Mouse (Mus musculus): ENCODE measurements around the gene Ccdc18. TPM values are rescaled to one million over a fixed set of nuclear protein-coding genes. Genes with fewer than 3 reads are reported as not detected.
A peak's percentile ranks its signal among the peaks of the same experiment; 100 is the strongest.
"Not testable (repeated sequence)": the region's sequence is repeated elsewhere in the genome, so short reads cannot be mapped to it uniquely, and the experiment has no call there.

Ccdc18 gene
- polyA plus RNA-seq, 1 experiment from 2014 or later, result 6.7 TPM

- Histone ChIP-seq H3K4me3 (no peak overlapping the region), H3K9me3 (replicated peaks) (no peaks in the 10 kb centered on the region), H3K4me1 (replicated peaks) (0 out of 2 replicates have a peak, but pooled peaks cover 5% of the 10 kb centered on the region), H3K27me3 (replicated peaks) (no peaks in the 10 kb centered on the region), H3K4me2 (no peak overlapping the region), H3K9ac (peak overlapping the region; percentile 13; the same call in 1 of the 2 replicates), H3K36me3 (no peaks in the 10 kb centered on the region), H3K27ac (ENCODE audit: poor library complexity, severe bottlenecking) (no peak overlapping the region)
- 0 out of 2 replicates have a peak, but pooled peaks have one; percentile 22 for ATAC-seq (ENCODE audit: insufficient number of reproducible peaks, low FRiP score)
- WGBS, result 33% methylated on average over 4 of the region's 4 CpGs
Observed at GRCm38 (mm10) chr5:108262722-108263121, 130.0 kb downstream of the Ccdc18 start.

GRCm38 (mm10) chr5:108263785-108264184 lies 131.1 kb downstream of the Ccdc18 start:
- H3K4me3 ChIP-seq; H3K27me3 ChIP-seq (replicated peaks); H3K4me2 ChIP-seq; H3K9me3 ChIP-seq (replicated peaks); H3K9ac ChIP-seq; ATAC-seq (ENCODE audit: insufficient number of reproducible peaks, low FRiP score); H3K36me3 ChIP-seq; H3K4me1 ChIP-seq (replicated peaks); H3K27ac ChIP-seq (ENCODE audit: poor library complexity, severe bottlenecking): not testable (repeated sequence)
- WGBS, result 52% methylated on average over 1 of the region's 1 CpGs

GRCm38 (mm10) chr5:108266990-108267389 lies 134.3 kb downstream of the Ccdc18 start:
- Histone ChIP-seq H3K4me3 (no peak overlapping the region), H3K4me1 (replicated peaks) (peaks cover 9% of the 10 kb centered on the region; the same call in 1 of the 2 replicates), H3K9ac (no peak overlapping the region), H3K27me3 (replicated peaks) (no peaks in the 10 kb centered on the region), H3K36me3 (no peaks in the 10 kb centered on the region), H3K27ac (ENCODE audit: poor library complexity, severe bottlenecking) (no peak overlapping the region), H3K9me3 (replicated peaks) (no peaks in the 10 kb centered on the region), H3K4me2 (no peak overlapping the region)
- no peak for ATAC-seq (ENCODE audit: insufficient number of reproducible peaks, low FRiP score)

- Histone ChIP-seq H3K9ac (peak within 1 kb of the TSS; percentile 95), H3K4me2 (peak within 1 kb of the TSS; percentile 87), H3K36me3 (peaks cover 8% of the 10 kb centered on the region; the same call in 1 of the 2 replicates), H3K4me3 (peak within 1 kb of the TSS; percentile 85), H3K27me3 (replicated peaks) (no peaks in the 10 kb centered on the region), H3K9me3 (replicated peaks) (no peaks in the 10 kb centered on the region), H3K27ac (ENCODE audit: poor library complexity, severe bottlenecking) (peak within 1 kb of the TSS; percentile 97), H3K4me1 (replicated peaks) (peaks cover 4% of the 10 kb centered on the region; the same call in 1 of the 2 replicates)
- peak; percentile 96 for ATAC-seq (ENCODE audit: insufficient number of reproducible peaks, low FRiP score)
- 1% methylated on average over 52 of the region's 55 CpGs for WGBS
Observed at GRCm38 (mm10) chr5:108268127-108269062, 135.7 kb downstream of the Ccdc18 start, which contains the start of gene Dr1. Gene Dr1 (plus strand): TSS chr5:108268897.

GRCm38 (mm10) chr5:108269063-108269810 lies 136.6 kb downstream of the Ccdc18 start:
- H3K27me3 ChIP-seq (replicated peaks), result no peaks in the 10 kb centered on the region

GRCm38 (mm10) chr5:108269811-108270151 lies 137.1 kb downstream of the Ccdc18 start:
- Histone ChIP-seq H3K4me3 (peak overlapping the region; percentile 85), H3K9ac (peak overlapping the region; percentile 95), H3K27me3 (replicated peaks) (no peaks in the 10 kb centered on the region), H3K36me3 (peaks cover 9% of the 10 kb centered on the region; the same call in 1 of the 2 replicates), H3K9me3 (replicated peaks) (no peaks in the 10 kb centered on the region), H3K4me2 (peak overlapping the region; percentile 87), H3K4me1 (replicated peaks) (peaks cover 4% of the 10 kb centered on the region; the same call in 1 of the 2 replicates), H3K27ac (ENCODE audit: poor library complexity, severe bottlenecking) (no peak overlapping the region)
- 8% methylated on average over 7 of the region's 7 CpGs for WGBS
- ATAC-seq (ENCODE audit: insufficient number of reproducible peaks, low FRiP score), result no peak

More at GRCm38 (mm10) chr5:108269063-108269810, 136.6 kb downstream of the Ccdc18 start:
- Histone ChIP-seq H3K27ac (ENCODE audit: poor library complexity, severe bottlenecking) (peak overlapping the region; percentile 97), H3K4me2 (peak overlapping the region; percentile 87), H3K4me1 (replicated peaks) (peaks cover 4% of the 10 kb centered on the region; the same call in 1 of the 2 replicates), H3K9me3 (replicated peaks) (no peaks in the 10 kb centered on the region), H3K36me3 (peaks cover 9% of the 10 kb centered on the region; the same call in 1 of the 2 replicates), H3K9ac (peak overlapping the region; percentile 95), H3K4me3 (peak overlapping the region; percentile 85)
- ATAC-seq (ENCODE audit: insufficient number of reproducible peaks, low FRiP score), result peak; percentile 67
- 0% methylated on average over 42 of the region's 44 CpGs for WGBS

GRCm38 (mm10) chr5:108270415-108270814 lies 137.7 kb downstream of the Ccdc18 start:
- Histone ChIP-seq H3K27ac (ENCODE audit: poor library complexity, severe bottlenecking) (no peak overlapping the region), H3K4me1 (replicated peaks) (peaks cover 4% of the 10 kb centered on the region; the same call in 1 of the 2 replicates), H3K36me3 (peaks cover 9% of the 10 kb centered on the region; the same call in 1 of the 2 replicates), H3K4me2 (peak overlapping the region; percentile 87), H3K4me3 (peak overlapping the region; percentile 85), H3K27me3 (replicated peaks) (no peaks in the 10 kb centered on the region), H3K9ac (peak overlapping the region; percentile 95), H3K9me3 (replicated peaks) (no peaks in the 10 kb centered on the region)
- ATAC-seq (ENCODE audit: insufficient number of reproducible peaks, low FRiP score), result no peak
- WGBS, result 41% methylated on average over 9 of the region's 9 CpGs

GRCm38 (mm10) chr5:108271345-108271744 lies 138.7 kb downstream of the Ccdc18 start:
- not testable (repeated sequence) for H3K9me3 ChIP-seq (replicated peaks); ATAC-seq (ENCODE audit: insufficient number of reproducible peaks, low FRiP score); H3K27me3 ChIP-seq (replicated peaks); H3K4me1 ChIP-seq (replicated peaks); H3K27ac ChIP-seq (ENCODE audit: poor library complexity, severe bottlenecking); H3K4me3 ChIP-seq; H3K9ac ChIP-seq
- 86% methylated on average over 6 of the region's 6 CpGs for WGBS
- Histone ChIP-seq H3K4me2 (peak overlapping the region; percentile 26; the same call in 1 of the 2 replicates), H3K36me3 (peaks cover 13% of the 10 kb centered on the region)

Other genes with a start within 250 kb of the Ccdc18 start
- 52.3 and 52.7 TPM in 2 replicates for gene Rpl5, start 232.4 kb upstream of the Ccdc18 start, polyA plus RNA-seq (2016; fragmentation: Nextera tagmentation; extraction: Ambion mirVana)
- gene Fam69a, start 145.8 kb upstream of the Ccdc18 start, polyA plus RNA-seq (2016; fragmentation: Nextera tagmentation; extraction: Ambion mirVana), result 21.0 and 22.2 TPM in 2 replicates
- 71.4 and 73.9 TPM in 2 replicates for gene Mtf2, start 67.2 kb upstream of the Ccdc18 start, polyA plus RNA-seq (2016; fragmentation: Nextera tagmentation; extraction: Ambion mirVana)
- 27.0 and 30.5 TPM in 2 replicates for gene Tmed5, start 255 bp upstream of the Ccdc18 start, polyA plus RNA-seq (2016; fragmentation: Nextera tagmentation; extraction: Ambion mirVana)
- 32.8 and 33.0 TPM in 2 replicates for gene Dr1, start 136.0 kb downstream of the Ccdc18 start, polyA plus RNA-seq (2016; fragmentation: Nextera tagmentation; extraction: Ambion mirVana)
- gene Pigg, start 179.7 kb downstream of the Ccdc18 start, polyA plus RNA-seq (2016; fragmentation: Nextera tagmentation; extraction: Ambion mirVana), result 7.7 and 8.1 TPM in 2 replicates
- gene Gm42517, start 235.0 kb downstream of the Ccdc18 start, polyA plus RNA-seq (2016; fragmentation: Nextera tagmentation; extraction: Ambion mirVana), result not detected in 2 replicates